Mouse (Mus musculus) brain, embryonic 14.5 days (tissue): ENCODE measurements at regions not wholly inside any gene's neighbourhood (a gene's known extent, or its start where the extent isn't known, plus 50 kb on each side); places are given as distances from the start of the nearest gene placed in this dataset.

Experiments
- CTCF ChIP-seq: fragments of 200-500 bp; IDR thresholded peaks from 2 replicates; pipeline ENCODE4 v1.5.1; 2012; ENCODE audit warnings: inconsistent platforms, mild to moderate bottlenecking, moderate library complexity, borderline replicate concordance; ENCODE audit not compliant: insufficient read depth, insufficient read length; ENCODE audit errors: extremely low read depth
- POLR2A ChIP-seq: fragments of 200-500 bp; IDR thresholded peaks from 2 replicates; pipeline ENCODE4 v1.6.1; 2012; ENCODE audit warnings: mild to moderate bottlenecking, inconsistent platforms, borderline replicate concordance; ENCODE audit not compliant: poor library complexity, insufficient read depth, insufficient read length, severe bottlenecking; ENCODE audit errors: extremely low read depth

DNA sequence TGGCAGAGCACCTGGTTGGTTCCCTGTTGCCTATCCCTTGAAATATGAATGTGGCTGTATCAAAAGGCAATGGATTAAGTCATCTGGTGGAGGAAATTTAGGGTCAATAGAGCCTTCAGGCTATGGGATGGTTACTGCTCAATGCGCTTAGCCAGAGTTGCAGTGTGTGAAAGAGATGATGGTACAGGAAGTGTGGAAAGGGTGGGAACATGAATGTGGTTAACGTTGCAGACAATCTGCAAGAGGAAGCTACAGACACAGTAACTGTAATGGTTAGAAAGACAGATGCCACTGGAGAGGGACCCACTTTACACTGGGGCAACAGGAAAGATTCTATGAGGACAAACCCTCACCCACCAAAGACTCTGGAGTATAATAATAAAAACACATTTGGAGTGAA lies 185.2 kb downstream of the Rpap3 start:
- TF ChIP-seq POLR2A = no peak
- TF ChIP-seq CTCF = no peak
